Mouse (Mus musculus) lung, postnatal 10 days (tissue): ENCODE data around the gene Omp.
"Not testable (repeated sequence)": the region's sequence is repeated elsewhere in the genome, so short reads cannot be mapped to it uniquely, and the experiment has no call there.

Experiments
- DNase-seq: peaks from one replicate; pipeline ENCODE4 v3.0.0; 2021

The Omp gene

DNA sequence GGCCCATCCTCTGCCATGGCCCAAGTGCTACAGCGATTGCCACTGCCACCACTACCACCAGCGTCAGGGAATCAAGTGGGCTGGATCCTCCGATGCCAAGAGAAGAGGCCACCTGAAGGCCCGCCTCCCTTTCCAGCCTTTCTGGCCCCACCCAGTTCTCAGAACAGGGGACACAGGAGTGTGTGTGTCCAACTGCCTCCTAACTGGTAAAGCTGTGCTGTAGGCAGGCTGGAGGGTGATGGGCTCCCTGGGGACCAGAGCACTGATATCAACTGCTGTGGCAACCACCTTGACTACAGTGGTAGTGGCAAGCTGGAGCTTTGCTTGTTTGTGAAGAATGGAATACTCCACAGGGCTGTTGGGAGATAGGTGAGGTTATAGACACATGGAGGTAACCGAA, at the start of gene Omp:
Omp (minus strand) TSS at position 101 of the 400 bp plus-strand sequence.
- DNase-seq: no peak

- DNase-seq: peak; percentile 25
Measured at GRCm38 (mm10) chr7:98194026-98194792, 48.9 kb upstream of the Omp start.

DNA sequence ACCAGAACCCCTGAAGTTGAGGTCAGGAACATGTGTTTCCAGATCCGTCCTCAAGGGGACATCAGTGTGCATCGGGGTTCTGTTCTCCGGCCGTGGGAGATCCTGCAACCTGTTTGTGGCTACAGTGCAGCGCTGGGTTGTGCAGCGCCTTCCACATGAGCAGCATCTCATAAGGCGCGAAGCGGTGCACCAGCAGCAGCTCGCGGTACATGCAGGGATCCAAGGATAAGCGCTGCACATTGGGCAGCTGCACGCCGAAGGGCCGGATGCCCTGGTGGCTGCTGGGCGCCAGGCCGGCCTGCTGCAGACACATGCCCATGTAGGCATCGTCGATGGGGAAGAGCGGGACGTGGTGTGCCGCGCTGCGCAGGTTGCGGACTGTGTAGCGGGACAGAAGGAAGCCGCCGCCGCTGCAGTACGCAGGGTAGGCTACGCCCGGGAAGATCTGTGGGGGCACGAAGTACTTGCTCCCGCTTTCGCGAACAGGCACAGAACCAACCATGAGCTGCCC, 48.3 kb upstream of the Omp start:
- DNase-seq: peak; percentile 46

GRCm38 (mm10) chr7:98191571-98192250, 46.4 kb upstream of the Omp start:
- peak; percentile 51 for DNase-seq

DNA sequence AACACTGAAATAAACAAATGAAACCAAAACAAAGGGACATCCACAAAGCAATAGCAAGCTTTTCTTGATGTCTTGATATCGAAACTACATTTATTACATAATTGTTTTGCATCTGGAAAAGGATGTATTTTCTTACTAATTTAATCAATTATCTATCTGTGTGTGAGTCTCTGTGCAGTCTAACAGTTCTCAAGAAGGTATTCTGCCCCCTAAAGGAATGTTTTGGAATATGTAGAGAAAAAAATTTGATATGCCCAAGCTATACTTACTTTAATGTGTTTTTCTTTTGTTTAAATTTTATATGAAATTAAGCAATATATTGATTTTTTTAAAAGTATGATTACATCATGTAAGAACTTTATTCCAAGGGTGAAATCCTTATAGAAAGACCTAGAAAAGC, 45.3 kb upstream of the Omp start:
- DNase-seq: no peak

DNA sequence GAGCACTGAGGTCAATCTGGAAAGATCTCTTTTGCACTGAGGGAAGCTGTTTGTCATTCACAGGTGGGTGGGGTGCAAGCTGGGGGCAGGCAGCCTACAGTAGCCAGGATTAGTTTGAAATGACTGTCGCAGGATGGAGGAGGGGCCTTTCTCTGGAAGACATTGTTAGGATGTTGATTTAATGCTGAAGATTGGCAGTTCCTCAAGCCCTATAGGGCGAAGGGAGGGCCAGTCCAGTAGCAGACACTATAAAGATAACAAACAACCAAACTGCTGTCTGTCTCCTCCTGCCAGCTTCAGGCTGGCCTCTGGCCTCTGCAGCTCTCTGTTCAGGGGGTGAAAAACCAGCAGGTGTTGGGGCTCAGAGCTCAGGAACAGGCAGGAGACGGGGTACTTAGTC, 44.4 kb upstream of the Omp start:
- DNase-seq: peak; percentile 67

DNA sequence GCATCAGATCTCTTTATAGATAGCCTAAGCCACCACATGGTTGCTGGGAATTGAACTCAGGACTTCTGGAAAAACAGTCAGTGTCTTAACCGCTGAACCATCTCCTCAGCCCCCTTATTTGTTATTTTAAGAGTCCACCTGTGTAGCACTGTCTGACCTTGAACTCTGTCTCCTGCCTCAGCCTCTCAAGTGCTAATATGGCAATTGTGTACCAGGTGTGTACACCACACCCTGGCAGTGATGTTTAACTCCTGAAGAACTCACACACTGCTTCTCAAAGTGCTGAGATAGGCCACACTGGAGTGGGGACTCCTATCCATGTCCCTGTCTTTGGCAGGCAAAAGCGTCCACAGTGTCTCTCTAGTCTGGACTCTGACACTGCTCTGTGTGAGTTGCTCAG, 43.4 kb upstream of the Omp start:
- DNase-seq: no peak

DNA sequence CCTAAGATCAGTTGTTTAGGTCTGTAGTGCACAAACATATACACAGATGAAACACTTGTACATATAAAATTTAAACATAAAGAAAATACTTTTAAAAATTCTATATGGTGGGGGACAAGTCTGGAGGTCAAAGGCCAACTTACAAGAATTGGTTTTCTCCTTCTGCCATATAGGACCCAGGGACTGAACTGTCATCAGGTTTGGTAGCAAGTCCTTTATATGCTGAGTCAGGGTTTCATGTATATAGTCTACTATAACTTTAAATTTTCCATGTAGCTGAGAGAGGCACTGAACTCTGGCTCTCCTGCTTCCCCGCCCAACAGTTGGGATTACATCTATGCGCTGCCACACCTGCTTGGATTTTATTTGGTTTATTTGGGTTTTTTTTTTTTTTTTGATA, 42.9 kb upstream of the Omp start:
- DNase-seq: no peak

DNA sequence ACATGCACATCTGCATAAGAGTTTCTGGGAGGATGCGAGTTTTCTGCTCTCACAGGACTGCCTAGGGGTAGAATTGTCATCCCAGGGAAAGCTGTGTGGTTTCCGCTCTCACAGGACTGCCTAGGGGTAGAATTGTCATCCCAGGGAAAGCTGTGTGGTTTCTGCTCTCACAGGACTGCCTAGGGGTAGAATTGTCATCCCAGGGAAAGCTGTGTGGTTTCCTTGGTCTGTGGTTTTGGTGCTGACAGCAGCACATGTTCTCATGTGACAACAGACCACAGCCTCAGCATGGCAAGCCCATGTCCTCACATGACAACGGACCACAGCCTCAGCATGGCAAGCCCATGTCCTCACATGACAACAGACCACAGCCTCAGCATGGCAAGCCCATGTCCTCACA, 42.0 kb upstream of the Omp start:
- DNase-seq: not testable (repeated sequence)

- DNase-seq: no peak
Measured at GRCm38 (mm10) chr7:98186637-98187036, 41.3 kb upstream of the Omp start.

DNA sequence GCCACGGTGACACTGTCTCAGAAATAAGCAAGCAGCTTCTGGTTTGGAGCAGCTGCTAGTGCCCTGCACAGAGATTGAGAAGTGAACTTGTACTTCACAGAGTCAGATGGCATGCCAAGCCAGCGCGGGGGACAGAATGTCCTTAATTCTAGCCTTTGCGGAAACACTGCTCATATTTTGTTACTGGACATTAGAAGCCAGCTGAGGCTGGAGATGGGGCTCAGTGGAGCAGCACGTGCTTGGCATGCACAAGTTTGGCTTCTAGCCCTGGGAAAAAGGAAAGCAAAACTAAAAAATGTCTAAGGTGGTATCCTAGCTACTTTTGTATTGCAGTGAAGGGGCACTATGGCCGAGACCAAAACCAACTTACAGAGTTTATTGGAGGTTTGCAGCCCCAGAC, 40.0 kb upstream of the Omp start:
- no peak for DNase-seq

DNA sequence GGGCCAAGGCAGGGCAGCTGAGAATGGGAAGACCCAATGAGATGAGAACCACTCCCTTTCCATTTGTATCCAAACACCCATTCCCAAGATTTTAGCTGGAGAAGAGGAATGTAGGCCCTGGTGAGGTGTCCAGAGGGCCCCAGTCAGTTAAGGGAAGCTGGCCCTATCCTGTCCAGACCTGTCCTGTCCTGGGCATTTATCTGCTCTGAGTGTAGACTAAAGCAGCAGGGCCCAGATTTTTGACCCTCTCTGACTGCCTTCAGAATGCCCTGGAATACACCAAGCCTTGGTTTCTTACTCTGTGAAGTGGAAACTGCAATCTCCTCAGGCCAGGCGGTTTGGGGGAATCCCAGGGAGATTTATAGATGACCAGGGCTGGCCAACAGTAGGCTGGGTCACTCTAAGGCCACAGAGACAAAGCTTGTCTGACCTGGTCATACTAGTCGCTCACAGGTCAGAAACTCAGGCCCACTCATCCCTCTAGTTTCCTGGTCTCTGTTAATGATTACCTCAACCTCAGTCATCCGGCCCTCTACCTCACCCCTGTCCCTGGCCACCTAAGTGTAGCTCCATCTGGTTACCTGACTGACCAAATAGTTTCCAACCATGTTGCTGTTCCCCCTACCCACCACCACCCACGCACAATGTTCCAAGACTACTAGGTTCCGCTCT, 33.4 kb upstream of the Omp start:
- no peak for DNase-seq

- peak; percentile 72 for DNase-seq
Measured at GRCm38 (mm10) chr7:98177929-98178559, 32.7 kb upstream of the Omp start, which contains the start of gene Capn5. Capn5 (minus strand) TSS chr7:98178274.

GRCm38 (mm10) chr7:98177566-98177928, 32.2 kb upstream of the Omp start:
- no peak for DNase-seq

GRCm38 (mm10) chr7:98177071-98177485, 31.8 kb upstream of the Omp start:
- DNase-seq: no peak

GRCm38 (mm10) chr7:98176322-98177070, 31.2 kb upstream of the Omp start:
- DNase-seq: no peak

DNA sequence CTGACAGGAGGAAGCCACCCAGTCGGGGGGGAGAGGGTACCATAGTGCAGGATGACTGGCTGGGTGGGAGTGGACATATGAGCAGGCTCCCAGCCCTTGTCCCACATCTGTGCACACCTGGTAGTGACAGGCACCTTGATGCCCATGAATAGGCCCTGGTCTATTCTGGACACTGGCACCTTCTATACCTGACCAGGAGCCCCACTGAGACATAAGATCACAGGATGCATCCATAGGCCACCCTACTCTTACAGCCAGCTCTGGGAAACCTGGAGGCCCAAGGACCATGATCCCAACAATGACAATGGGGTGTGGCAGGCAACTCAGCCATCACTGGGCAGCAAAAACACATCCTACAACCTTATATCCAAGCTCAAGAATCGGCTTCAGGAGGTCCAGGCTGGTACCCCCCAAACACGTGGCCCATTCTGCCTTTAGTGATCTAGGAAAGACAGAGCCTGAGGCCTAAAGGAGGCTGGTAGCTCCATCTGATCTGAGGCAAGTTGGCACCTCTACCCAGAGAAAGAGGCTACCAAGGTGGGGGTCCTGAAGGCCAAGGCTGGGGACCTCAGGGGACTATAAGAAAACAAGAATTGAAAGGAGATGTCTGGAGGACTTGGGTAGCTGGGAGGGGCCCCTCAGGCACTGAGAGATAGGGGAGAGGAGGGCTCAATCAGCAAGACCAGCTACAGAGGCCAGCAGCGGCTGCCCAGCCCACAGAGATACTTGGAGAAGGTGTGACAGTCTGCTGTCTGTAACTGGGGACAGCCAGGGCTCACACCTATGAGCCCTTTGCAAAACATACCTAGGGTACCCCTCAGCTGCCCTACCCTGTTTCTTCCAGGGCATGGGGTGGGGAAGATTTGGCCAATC, 29.8 kb upstream of the Omp start:
- no peak for DNase-seq

DNA sequence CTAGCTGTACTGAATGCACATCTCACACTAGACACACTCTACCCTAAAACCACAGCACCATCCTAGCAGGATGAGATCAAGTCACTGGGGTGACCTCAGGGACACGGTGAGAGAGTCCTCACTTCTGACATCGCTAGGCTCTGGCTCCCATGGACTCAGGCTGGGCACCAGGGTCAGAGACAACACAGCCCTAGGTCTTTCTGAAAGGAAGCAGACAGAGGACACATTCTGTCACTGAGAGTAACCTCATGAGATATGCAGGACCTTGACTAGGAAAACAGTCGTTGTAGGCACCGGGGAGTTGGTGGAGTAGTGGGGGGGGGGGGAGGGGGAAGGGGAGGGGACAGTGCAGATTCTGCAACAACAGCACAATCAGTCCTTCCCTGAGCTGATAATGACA, 28.1 kb upstream of the Omp start:
- no peak for DNase-seq

DNA sequence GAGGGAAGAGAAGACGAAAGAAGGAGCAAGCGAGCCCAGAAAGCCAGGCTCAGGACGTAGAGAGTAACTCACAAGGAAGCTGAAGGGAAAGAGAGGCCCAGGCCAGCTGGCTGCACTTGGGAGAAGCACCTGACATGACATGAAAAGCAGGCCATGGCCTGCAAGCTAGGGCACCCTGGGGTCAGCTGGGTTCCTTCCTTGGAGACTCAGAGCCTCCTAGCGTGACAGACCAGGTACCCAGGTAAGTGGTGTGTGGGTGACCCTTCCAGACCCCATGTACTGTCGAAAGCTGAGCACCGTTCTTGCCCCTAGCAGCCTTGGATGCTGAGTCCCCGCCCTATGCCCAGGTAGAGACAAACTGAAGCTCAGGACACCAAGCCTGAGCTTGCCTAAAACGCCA, 27.4 kb upstream of the Omp start:
- DNase-seq: no peak

DNA sequence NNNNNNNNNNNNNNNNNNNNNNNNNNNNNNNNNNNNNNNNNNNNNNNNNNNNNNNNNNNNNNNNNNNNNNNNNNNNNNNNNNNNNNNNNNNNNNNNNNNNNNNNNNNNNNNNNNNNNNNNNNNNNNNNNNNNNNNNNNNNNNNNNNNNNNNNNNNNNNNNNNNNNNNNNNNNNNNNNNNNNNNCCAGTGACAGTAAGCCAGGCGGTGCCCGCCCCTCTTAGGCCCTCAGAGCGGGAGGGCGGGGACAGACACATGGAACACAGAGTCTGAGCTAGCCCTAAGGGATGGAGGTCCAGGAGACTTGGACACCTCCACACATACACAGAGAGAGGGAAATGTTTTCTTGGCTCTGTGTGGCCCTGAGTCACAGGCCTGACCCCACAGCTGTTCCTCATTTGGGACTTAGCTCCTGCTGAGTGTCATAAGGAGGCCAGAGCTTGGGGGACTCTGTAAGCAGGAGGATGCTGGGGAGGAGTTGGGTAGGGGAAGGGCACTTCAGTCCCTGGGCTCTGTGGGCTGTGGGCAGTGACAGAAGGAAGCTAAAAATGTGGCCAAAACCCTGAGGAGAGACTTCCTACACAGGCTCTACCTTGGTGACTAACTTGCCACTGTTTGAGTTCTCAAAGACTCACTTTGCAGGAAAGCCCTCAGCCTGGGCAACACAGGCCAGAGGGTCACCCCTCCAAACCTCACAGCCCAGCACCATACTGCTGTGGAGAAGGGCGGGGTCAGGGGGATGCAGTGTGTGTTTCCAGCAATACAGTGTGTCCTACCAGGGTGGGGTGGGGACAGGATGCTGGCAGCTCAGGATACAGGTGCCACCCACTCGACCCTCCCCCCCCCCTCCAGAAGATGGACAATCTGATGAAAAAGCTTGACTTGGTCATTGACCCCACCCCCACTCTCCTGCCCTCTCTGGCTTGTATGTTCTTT, 26.1 kb upstream of the Omp start:
- peak; percentile 47 for DNase-seq
